Mouse (Mus musculus): ENCODE data around the gene H2-Aa.
A peak's percentile ranks its signal among the peaks of the same experiment; 100 is the strongest.
"Not testable (repeated sequence)": the region's sequence is repeated elsewhere in the genome, so short reads cannot be mapped to it uniquely, and the experiment has no call there.

The H2-Aa gene

DNA sequence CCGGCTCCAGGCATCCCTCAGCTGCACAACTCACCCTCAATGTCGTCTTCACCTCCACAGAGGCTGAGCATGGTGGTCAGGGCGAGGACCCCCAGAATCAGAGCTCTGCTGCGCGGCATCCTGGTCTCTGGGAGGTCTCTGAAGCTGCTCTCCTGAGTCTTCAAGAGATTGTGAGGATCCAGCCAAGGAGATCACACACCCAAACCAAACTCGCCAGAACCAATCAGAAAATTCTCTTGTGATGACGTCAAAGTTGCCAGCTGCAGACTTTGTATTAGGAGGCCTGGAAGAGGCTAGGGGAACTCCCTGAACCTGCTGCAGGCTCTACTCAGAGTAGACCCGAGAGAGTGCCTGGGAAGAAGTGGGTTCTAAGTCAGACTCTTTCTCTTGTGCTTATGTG, at the start of gene H2-Aa:
Gene H2-Aa (minus strand): TSS at position 176 of the 400 bp plus-strand sequence.
- DNase-seq (ENCODE audit: low spot score): peak; percentile 72

GRCm38 (mm10) chr17:34331200-34331599, 43.6 kb upstream of the H2-Aa start:
- DNase-seq (ENCODE audit: low spot score): no peak

DNA sequence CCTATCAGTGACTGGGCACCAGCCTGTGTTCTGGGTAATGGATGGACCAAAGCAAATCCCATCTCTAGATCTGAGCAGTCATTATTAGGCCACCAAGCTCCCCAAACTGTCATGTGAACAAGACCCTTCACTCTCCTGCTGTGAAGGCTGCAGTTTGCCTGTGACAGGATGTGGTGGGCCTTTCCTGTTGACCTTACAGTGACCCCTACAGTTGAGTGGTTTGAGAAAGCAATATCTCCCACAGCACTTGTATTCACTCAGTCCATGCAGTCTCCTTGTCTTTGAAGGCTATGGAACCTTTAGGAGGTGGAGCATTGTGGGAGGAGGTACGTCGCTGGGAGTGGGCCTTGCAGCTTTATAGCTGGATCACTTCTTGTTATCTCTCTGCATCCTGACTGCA, 42.2 kb upstream of the H2-Aa start:
- no peak for DNase-seq (ENCODE audit: low spot score)

DNA sequence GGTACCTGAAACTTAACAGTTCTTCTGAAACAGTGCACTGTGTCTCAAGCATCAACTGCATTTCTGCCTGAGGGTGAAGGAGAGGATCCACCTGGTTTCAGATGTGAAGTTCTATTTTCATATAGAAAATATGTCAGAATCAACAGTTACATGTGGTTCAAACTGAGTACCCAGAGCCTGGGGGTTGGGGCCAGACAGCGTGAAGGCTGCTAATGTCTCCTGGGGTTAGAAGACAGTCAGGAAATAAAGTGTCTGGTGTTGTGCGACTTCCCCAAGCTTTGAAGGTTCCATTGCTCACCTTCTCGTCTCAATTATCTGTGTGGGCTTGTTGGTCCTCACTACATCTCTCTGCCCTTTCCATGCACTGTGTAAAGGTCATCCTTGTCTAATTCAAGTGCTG, 38.8 kb upstream of the H2-Aa start:
- no peak for DNase-seq (ENCODE audit: low spot score)

GRCm38 (mm10) chr17:34325436-34325835, 37.8 kb upstream of the H2-Aa start, which contains the start of gene H2-Eb2:
Gene H2-Eb2 (plus strand): TSS chr17:34325665.
- no peak for DNase-seq (ENCODE audit: low spot score)

- no peak for DNase-seq (ENCODE audit: low spot score)
Measured at GRCm38 (mm10) chr17:34317275-34317674, 29.7 kb upstream of the H2-Aa start.

- DNase-seq (ENCODE audit: low spot score): no peak
Measured at GRCm38 (mm10) chr17:34316697-34317096, 29.1 kb upstream of the H2-Aa start.

GRCm38 (mm10) chr17:34315512-34315911, 27.9 kb upstream of the H2-Aa start:
- no peak for DNase-seq (ENCODE audit: low spot score)

DNA sequence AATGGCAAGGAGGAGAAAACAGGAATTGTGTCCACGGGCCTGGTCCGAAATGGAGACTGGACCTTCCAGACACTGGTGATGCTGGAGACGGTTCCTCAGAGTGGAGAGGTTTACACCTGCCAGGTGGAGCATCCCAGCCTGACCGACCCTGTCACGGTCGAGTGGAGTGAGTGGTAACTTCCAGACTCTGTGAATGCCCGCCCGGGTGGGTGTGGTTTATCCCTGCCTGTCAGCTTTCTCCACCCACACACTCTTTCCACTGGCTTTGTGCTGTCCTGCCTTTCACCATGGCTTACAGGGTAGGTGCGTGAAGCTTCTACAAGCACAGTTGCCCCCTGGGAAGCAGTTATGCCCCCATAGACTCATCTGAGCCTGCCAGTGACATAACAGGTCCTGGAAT, 26.7 kb upstream of the H2-Aa start:
- DNase-seq (ENCODE audit: low spot score): no peak

DNA sequence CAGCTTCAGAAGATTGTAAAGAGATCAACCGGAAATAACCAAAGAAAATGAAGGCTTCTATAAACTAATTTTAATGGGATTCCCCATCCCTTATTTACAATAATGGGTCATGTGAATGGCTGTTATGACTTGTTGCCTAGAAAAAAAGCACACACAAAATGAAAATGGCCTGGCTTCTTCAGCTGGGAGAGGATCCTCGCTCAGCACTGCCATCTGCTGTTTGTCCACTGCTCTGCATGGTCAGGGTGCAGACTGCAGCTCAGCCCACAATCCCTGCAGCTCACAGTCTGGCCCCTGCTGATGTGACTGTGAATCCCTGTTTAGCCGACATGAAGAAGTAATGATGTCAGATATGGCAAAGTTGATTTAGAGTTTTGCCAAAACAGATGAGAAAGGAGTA, 25.8 kb upstream of the H2-Aa start:
- DNase-seq (ENCODE audit: low spot score): peak; percentile 81

GRCm38 (mm10) chr17:34312185-34312584, 24.6 kb upstream of the H2-Aa start:
- no peak for DNase-seq (ENCODE audit: low spot score)

DNA sequence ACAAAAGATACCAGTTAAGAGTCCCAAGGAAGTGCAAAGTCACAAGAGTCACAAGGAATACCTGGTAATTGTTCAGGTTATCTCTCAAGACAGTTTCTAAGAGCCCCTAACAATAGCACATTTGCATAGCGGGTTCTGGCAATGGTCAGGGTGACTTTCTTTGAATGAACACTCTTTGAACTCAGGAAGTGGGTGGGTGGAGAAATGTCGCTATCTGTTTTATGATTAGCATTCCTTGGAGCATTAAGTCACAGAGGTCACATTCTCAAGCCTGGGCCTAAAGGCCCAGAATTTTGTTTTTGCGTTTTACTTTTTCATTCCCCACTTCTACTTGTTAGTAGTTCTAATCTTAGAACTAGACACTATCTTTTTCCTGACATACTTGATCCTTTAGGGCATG, 22.9 kb upstream of the H2-Aa start:
- not testable (repeated sequence) for DNase-seq (ENCODE audit: low spot score)

- peak; percentile 48 for DNase-seq (ENCODE audit: low spot score)
Measured at GRCm38 (mm10) chr17:34309683-34310385, 22.2 kb upstream of the H2-Aa start.

- no peak for DNase-seq (ENCODE audit: low spot score)
Measured at GRCm38 (mm10) chr17:34309225-34309624, 21.6 kb upstream of the H2-Aa start.

GRCm38 (mm10) chr17:34308161-34308560, 20.5 kb upstream of the H2-Aa start:
- DNase-seq (ENCODE audit: low spot score): no peak

GRCm38 (mm10) chr17:34307216-34307615, 19.6 kb upstream of the H2-Aa start:
- DNase-seq (ENCODE audit: low spot score): no peak

GRCm38 (mm10) chr17:34306407-34306806, 18.8 kb upstream of the H2-Aa start:
- DNase-seq (ENCODE audit: low spot score): no peak

DNA sequence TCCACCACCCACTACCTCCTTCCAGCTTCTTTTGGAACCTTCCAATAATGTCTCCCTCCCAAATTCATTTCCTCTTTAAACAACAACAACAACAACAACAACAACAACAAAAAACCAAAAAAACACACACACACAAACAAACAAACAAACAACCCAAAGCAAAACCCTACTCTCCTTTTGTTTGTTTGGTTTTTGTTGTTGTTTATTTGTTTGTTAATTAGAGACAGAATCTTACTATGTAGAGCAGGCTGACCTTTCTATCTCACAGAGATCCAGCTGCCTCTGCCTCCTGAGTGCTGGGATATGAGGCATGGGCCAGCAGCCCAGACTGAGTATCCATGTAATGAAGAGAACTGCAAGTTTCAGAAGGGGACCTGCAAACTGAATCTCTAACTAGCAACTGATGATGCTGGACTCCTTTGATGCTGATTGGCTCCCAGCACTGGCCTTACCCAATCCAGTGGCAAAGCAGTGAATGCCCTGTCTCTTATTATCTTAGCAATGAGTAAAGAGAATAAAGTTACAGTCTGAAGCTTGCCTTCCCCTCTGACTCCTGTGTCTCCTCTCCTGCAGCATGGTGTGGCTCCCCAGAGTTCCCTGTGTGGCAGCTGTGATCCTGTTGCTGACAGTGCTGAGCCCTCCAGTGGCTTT, 17.9 kb upstream of the H2-Aa start, which contains the start of gene H2-Eb1:
Gene H2-Eb1 (plus strand): TSS at position 488 of the 651 bp plus-strand sequence.
- peak; percentile 69 for DNase-seq (ENCODE audit: low spot score)

DNA sequence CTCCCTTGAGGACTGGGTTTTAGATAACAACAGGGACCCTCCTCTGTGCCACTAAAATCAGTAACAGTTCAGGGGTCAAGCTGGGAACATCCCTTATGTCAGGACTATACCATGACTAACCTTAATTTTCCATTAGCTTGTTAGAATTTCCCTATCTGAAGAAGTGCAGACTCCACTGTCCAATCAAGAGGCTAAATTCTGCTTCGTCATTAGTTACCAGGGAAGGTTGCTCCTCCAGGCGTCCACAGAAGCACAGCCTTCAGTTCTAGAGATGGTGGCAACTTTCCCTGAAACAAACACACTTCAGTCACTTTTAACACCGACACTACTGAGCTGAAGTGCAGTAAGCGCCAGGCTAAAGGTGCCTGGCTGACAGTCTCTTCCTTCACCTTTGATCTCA, 17.1 kb upstream of the H2-Aa start:
- peak; percentile 57 for DNase-seq (ENCODE audit: low spot score)

DNA sequence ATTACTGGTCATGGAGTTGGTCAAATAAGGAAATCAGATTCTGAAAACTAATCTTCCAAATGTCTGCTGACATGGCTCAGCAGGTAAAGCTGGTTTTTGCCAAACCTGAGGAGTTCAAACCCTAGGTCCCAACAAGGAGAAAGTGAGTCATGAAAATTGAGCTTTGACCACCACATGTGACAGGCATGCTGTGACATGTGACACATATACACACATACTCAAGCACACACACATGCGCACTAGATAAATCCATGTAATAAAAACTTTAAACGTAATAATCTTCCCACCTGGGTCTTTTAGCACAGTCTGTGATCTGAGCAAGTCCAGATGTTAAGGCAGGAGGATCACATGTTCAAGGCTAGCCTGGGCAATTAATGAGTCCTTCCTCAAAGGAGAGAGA, 16.2 kb upstream of the H2-Aa start:
- DNase-seq (ENCODE audit: low spot score): no peak

GRCm38 (mm10) chr17:34301670-34302190, 14.1 kb upstream of the H2-Aa start:
- DNase-seq (ENCODE audit: low spot score): no peak

DNA sequence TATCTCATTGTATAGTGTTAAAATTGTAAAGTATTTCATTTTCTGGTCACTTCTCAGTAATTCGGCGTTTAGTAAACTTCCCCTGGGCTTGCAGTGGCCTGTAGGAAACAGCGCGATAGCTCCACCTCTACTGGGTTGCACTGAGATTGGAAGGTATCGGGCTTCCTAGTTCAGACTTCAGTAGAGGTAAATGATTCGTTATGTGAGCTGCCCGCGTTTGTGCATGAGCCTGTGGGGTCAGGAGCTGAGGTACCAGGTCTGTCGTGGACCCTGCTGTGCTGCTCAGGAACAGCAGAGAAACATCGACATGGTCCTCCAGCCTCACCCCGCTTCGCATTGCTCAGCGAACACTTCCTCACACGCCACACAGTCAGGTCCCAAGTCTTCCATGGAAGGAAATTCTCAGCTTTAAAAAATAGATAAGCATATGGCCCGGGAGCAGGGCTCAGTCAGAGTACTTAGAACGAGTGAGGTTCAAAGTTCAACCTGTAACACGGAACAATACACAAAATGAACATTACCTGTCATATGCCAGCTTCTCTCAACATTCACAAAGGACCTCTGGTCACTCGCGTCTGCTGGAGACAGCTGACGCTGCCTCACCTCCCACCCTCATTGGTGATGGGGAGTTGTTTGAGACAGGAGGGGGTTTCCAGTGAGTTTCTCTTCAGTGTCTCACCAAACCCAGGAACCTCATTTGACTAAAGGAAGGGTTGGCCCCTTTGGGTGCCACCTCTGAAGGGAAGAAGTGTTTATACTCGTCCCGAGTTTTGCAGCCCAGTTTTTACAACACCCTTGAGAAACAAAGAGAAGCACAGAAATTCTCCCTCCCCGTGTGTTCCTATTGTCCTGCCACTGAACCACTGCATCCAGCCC, 13.3 kb upstream of the H2-Aa start:
- DNase-seq (ENCODE audit: low spot score): no peak
